Mouse (Mus musculus) frontal cortex, adult (tissue): Measurements from ENCODE around the gene Shq1.

Source experiments
- ATAC-seq: cut with Nextera tagmentation; 2 replicates; pipeline ENCODE4 v1.9.2; 2017; ENCODE audit warnings: mild to moderate bottlenecking, moderate library complexity, mixed read lengths; ENCODE audit not compliant: low TSS enrichment

The Shq1 gene

DNA sequence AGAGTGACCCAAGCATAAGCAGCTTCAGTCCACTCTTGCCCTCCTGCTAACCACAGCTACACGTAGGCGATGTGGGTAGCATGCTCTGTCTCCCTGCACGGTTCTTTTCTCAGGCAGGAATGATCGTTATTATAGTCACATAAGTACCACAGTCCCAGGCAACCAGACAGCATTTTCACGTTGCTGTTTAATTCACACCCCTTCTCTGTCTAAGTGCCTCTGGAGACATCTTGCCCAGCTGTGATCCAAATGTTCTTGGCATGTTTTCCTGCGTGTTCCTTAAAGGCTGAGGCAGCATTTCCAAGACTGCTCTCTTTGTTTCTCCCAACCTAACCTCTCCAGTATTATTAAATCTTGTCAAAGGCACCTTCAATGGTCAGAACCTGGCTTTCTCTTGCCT, 67.3 kb downstream of the Shq1 start:
- ATAC-seq, result no peak

DNA sequence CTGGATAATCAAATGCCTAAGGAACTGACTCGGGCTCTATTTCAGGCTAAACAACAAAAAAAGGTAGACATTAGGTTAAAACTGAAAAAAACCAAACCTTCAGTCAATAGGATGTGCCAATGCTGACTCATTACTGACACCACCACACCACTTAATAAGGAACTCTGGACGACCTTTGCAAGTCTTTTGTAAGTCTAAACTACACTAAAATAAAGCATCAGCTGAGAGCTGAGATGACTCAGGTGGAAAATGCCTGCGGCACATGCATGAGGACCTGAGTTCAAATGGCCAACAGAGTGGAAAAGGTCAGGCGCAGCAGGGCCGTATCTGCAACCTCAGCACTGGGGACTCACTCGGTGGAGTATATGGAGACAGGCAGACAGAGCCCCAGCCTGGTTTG, 69.3 kb downstream of the Shq1 start:
- no peak for ATAC-seq

DNA sequence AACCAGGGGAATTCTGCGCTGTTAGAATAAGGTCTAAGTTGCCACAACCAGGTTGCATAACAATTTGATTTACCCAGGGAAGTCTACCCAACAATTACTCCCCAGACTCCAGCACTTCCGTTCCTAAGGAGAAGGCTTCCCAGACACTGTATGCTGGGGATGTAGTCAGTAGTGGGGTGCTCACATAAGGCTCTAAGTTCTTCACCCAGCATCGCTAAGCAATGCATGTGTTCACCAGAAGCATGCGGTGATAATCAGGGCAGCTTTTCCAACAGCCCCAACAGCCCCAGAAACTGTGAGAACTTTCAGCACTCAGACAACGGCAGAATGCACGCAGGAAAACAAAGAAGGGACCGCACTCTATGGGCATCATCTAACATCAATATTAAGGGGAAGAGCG, 77.1 kb downstream of the Shq1 start:
- no peak for ATAC-seq

DNA sequence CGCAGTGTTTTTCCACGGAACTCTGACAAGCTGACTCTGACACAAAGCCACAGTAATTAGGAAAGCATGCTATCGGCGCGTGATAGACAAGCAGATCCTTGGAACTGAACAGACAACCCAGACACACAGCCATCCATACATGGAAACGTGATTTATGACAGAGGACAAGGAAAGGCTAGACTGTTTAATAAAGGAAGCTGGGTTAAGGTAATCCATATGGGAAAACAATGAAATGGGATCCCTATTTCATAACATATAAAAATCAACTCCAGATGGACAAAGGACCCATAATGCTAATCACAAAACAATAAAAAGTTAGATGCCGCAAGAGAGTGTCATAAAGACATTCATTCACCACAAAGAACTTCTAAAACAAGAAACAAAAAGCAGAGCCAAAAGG, 78.0 kb downstream of the Shq1 start:
- ATAC-seq, result no peak

DNA sequence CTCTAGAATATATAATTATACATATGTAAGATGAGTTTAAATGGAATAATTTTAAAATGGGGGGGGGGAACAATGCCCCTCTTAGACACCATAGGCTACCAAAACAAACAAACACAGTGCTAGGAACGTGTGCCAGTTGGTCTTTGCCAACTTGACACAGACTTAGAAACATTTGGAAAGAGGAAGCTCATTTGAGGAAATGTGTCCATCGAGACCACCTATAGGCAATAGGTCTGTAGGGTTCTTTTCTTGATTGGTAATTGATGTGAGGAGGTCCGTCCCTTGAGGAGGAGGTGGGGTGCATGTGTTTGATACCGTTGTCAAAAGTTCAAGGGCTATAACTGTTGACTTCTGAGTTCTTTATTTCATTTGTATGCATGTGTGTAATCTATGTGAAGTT, 80.4 kb downstream of the Shq1 start:
- ATAC-seq, result no peak

DNA sequence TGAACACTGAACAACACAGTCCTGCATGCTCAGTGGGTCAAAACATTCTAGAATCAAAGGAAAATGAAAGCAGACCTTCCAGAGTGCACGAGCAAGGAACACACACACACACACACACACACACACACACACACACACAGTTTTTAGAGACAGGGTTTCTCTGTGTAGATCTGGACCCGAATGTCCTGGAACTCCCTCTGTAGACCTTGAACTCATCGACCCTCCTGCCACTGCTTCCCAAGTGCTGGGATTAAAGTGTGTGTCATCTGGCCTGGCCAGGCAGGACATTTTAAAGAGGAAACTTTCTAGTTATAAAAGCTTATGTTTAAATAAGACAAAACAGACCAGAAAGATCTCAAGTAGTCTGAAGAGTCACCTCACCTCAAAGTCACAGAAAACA, 82.1 kb downstream of the Shq1 start:
- ATAC-seq, result no peak

DNA sequence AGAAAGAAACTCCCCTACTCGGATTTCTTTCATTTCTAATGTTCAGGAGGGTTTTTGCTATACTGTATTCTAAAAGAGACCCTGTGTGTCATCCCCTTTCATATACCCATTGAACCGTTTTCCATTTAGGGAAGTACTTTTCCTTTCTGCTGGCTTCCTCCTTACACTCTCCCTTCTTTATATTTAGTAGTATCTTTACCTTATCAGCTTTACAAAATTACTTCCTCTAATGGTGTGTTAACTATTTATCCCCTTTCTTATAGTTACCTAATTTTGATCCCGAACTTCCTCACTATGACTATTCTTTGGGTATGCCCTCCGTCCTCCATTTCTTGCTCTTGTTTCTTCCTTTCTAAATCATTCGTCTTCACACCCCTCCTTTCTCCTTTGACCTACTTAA, 84.2 kb downstream of the Shq1 start:
- no peak for ATAC-seq

DNA sequence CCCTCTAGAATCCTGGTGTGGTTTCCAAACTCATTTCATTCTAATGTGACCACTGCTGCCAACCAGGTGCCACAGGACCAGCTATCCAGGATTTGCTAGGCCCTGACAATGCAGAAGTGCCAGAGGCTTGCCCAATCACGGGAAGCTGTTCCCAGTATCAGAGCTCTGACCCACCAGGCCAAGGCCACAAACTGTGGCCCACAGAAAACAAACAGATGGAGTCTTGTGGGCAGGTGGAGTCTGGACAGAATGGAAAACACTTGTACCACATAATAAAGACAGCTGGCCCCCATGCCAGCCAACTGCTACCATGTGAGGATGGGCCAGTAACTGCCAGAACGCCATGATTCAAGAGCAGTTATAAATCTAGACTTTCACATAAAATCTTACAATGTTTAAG, 89.0 kb downstream of the Shq1 start:
- ATAC-seq, result no peak

DNA sequence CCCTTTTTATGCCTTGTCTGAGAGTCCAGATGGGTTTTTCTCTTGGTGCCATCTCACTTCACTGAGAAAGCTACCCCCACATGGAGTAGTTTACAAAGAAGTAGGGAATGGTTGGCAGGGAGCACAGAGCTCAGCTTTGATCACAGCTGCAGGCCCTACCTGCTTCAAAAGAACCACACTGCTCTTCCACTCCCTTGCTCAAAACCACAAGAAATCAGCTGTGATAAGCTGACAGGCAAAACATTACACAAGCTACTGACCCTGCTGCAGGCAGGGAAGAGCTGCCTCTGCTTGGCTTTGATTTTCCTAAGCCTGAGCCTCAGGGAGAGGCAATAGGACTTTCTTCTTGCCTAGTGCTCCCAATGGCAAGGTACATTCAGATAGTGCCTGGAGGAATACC, 89.9 kb downstream of the Shq1 start:
- ATAC-seq, result peak; percentile 90

DNA sequence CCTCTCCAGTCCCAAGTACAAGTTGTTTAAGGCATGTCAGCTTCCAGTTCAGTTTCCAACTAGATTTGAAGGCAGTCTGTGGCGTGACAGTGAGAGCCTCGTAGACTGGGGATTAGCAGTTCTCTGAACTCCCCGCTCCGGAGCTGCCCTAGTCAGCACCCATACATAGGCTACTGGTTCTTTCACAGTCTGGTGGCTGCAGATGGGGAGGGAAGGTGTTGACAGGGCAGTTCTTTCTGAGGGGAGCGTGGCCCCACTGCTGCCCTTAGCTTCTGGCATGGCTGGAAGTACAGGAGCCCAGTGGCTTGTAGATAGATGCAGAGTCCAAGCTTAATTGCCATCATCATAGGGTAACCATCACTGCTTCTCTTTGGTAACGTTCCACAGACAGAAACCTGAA, 93.4 kb downstream of the Shq1 start:
- no peak for ATAC-seq

DNA sequence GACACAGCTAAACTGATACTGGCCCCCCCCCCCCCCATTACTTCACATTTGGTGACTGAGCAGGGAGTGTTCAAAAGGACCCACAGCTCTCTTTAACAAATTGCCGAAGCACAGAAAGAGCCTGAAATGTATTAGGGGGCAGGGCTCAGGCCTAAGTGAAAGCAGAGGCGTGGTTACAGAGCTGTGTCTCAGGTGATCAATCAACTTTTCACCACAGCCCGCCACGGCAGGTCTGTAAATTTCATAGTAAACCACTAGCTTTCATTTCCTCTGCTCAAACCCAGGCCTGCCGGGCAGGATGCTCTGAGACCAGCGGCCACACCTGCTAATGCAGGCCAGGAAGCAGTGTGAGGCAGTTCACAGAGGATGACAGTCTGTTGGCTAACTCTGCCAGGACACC, 94.8 kb downstream of the Shq1 start:
- no peak for ATAC-seq

DNA sequence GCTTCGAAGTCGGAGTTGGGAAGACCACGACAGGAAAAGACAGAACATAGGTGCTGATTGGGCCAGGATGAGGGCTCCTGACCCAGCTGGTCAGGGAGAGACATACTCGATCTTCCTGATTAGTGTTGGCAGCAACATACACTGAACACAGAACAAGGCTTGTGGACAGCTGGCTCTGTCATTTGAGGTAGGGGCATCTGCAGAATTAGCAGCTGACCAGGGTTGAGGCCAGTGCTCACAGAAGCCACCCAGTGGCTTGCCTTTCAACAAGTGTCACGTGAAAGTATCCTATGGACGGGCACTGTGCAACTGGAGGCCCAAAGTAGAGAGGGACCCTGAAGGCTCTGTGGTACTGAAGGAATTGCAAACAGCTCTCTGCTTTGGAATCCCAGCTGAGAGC, 104.2 kb downstream of the Shq1 start:
- ATAC-seq, result no peak

DNA sequence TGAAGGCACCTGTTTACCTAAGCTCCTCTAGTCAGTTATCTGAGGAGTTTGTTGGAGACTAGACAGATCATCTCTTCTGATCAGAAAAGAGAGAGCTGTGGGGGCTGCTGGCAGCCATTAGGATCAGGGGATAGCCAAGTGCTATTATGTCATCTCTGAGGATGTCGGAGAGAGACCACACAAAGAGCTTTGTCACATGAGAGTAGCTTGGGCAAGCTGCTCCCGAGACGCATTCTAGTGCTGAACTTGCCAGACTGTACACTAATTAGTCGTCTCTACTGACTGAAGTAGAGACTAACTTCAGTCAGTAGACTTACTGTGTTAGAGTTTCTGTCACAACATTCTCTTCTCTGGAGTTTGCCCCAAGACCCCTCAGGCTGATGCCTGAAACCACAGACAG, 106.4 kb downstream of the Shq1 start:
- ATAC-seq, result no peak

DNA sequence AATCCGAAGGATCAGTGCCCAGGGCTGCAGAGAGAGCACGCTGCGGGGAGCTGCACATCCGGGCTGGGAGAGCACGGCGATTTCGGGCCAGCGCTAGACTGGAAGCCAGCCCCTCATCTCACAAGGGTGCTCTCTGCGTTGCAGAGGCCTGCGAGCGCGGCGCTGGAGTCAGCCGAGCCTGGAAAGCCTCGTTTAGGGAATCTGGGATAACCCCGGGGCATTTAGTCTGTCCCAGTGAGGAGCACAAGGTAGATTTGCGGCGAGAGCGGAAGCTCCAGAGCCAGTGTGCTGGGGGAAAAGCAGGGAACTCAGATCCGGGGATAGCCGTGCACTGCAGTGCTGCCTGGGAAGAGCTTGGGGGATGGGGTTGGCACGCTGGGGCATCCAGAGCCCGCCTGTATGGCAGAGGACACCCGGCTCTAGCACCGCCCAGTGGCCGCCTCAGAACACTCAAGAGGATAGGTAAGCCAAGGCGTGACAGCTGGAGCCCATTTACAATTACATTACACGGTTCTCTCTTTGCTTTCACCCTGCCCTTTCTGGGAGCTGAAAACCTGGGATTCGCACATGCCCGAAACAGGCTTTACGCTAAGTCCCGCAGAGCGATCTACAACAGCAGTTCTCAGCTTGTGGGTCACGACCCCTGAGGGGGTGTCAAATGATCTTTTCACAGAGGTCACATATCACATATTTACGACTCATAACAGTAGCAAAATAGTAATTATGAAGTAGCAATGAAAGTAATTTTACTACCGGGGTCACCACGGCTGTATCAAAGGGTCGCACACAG, 107.2 kb downstream of the Shq1 start:
- ATAC-seq, result peak; percentile 86

DNA sequence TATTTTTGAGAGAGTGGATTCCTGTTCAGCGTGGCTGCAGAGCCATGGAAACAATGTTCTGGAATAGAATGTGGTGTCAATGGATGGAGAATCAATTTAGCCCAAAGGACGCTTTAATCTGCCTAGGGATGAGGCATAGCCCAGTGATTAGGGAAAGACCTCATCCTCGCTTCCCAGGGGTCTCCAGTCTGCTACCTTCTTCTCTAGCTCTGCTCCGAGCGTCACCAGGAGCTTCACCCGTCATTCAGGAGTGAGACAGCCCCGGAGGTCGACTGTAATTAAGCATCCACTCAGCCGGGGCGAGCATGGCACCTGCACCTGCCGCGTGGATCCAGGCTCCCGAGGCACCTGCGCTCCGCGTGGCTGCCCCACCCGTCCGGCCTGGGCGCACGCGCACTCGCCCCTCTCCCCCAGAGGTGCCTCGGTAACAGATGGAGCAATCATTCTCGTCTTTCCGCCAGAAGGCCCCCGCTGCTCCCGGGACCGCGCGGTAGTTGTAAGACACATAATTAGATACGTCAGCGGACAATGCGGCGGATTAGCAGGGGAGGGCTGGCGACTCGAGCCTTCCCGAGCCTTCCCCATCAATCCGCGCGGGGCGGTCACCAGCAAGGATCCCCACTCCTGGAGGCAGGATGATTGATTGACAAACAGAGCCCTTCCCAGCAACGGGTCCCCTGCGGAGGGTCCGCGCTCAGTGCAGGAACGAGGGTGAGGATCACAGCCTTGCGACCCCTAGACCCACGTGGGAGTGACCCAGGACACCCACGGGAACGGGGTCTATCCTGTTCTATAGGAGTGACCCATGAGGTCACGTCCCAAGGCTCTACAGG, 108.0 kb downstream of the Shq1 start:
- peak; percentile 11 for ATAC-seq

DNA sequence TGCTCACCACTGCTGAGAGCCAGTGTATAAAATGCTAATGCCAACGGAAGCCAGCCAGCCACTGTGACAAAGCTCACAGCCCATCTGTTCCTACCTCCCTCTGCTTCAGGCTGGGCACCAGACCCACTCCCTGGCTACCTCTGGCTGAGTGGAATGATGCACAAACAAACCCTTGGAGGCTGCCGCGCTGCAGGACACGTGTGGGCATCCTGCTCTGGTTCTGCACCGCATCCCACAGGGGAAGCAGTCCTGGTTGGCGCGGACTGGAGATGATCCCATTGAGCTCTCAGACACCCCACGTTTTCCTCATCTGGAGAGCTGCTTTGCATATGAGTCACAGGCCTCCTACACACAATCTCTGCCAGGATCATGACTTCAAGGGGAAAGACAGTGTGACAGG, 112.9 kb downstream of the Shq1 start:
- peak; percentile 92 for ATAC-seq

DNA sequence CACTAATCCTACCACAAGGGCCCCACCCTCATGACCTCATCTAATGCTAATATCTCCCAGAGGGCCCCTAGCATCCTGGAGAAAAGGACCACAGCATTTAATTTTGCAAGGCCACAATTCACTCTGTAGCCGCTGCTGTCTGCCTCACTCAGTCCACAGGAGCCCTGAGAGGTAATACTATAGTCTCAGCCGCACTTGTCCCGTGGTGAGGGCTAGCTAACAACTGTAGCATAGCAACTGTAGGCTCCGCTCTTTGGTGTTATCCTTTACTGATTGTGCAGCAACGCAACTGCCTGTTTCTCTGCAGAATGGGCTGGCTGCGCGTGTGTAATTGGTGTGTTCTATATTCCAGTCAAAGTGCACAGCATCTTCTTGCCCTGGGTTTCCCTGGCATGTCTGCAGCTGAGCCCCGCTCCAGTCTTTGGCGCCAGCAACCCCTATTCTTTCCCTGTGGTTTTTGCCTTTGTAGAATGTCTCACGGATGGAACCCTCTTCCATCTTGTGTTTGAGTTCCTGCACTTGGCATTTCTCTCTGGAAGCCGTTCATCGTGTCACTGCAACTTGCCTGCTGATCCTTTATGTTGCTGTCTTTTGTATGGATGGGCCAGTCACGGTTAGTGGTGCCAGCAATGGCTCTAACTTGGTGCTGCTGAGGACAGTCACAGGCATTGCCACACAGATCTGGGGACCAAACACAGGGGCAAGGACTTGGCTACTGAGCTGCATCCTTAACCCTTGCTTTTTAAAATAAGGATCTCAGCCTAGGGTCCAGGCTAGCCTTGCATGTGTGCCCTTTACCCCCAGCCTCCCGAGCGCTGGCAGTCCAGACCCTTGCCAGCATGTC, 128.6 kb downstream of the Shq1 start:
- ATAC-seq, result no peak

DNA sequence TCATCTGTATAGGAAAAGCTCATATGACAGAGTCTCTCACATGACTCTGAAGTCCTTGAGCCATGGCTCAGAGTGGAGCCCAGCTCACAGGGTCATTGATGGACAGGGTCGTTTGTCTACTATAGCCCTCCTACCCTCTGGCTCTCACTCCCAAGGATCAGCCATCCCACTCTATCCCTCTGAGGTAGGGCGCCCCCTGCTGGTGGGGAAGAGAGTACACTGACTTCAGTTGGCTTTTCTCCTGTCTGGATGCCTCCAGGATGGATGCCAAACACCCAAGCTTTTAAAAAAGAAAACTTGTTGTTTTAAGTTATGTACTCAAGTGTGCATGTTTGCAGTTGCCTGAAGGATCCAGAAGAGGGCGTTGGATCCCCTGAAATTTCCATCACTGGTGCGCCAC, 131.3 kb downstream of the Shq1 start:
- ATAC-seq, result no peak

DNA sequence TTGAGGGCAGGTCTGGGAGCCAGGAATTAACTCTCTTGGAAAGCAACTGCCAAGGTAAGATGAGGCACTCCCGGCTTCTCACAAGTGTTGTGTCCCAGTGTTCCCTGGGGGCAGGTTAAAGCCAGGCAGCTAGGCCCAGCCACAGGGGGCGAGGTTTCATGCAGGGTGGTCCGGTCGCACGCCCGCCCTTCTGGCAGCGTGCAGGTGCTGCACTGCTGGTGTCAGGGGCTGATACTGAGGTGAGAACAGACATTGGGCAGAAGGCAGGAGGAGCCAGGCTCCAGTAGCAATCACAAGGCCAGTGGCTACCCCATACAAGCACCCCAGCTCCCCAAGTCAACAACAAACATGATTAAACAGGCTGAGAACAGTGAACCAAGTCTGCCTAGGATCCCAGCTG, 132.4 kb downstream of the Shq1 start:
- no peak for ATAC-seq

DNA sequence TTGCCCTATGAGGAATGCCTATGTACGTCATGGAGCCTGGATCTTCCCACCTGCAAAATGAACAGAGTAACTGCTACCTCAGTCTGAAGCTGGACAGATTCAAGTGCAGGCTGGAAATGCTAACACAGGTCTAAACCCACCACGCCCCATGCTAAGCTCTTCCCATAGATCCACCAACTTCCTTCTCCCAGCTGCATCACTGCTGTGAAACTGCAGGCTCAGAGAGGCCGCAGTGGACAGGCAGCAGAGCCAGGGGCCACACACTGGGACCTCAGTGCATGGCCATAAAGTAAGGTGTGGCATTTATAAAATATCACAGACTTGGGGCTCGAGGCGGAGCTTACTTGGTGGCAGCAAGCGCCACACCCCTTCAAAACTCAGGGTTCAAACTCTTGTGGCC, 133.0 kb downstream of the Shq1 start:
- ATAC-seq, result no peak

DNA sequence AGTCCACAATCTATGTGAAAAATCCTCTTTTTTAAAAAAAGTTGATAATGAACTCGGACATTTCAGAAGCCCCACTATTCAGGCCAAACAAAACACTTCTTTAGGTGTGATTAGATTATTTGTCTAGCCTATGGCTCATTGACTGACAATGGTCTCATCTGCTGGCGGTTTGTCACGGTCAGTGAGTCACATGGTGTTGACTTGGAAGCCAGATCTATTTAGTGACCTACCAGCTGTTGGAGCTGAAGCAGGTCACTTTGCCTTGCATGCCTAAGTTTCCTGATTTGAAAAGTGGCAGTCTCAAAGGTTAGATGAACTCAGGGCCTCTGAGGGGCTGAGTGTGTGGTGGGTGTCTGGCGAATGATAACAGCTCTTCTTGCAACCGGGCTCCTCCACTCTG, 133.9 kb downstream of the Shq1 start:
- no peak for ATAC-seq

DNA sequence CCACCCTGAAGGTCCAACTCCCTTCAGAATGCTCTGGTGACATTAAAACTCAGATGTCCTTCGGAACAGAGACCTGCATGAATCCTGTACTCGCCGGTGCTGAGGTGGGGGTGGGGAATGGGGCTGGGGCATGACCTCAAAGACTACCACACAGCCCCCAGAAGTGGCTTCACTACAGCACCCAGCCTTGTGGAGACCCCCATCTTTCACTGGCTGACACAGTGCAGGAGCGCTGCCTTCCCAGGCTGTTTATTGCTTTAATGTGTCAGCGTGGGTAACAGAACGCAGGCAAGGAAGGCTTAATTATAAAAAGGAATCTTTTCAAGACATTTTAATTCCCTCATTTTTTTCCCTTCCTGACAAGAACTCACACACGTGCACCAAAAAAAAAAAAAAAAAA, 137.6 kb downstream of the Shq1 start:
- ATAC-seq, result no peak

DNA sequence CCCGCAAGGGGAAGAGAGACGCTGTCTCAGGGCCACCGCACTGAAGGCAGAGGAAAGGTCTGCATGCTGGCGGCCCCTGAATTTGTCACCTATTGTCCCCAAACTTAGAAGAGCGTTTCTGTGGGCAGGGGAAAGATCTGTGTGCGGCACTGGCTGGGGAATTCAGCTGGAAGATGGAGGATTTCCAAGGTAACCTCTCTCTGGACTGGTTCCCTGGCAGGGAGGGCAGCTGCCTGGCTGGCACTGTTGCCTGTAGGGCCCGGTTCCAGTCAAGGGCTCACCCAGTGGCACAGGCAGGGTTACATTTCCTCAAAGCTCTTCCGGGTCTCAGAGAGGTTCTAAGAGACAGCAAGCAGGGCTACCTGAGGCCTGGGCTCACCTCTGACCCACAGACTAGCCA, 138.6 kb downstream of the Shq1 start:
- no peak for ATAC-seq
